Mouse (Mus musculus): ENCODE results near the gene Clybl.
A peak's percentile ranks its signal among the peaks of the same experiment; 100 is the strongest.

The Clybl gene

DNA sequence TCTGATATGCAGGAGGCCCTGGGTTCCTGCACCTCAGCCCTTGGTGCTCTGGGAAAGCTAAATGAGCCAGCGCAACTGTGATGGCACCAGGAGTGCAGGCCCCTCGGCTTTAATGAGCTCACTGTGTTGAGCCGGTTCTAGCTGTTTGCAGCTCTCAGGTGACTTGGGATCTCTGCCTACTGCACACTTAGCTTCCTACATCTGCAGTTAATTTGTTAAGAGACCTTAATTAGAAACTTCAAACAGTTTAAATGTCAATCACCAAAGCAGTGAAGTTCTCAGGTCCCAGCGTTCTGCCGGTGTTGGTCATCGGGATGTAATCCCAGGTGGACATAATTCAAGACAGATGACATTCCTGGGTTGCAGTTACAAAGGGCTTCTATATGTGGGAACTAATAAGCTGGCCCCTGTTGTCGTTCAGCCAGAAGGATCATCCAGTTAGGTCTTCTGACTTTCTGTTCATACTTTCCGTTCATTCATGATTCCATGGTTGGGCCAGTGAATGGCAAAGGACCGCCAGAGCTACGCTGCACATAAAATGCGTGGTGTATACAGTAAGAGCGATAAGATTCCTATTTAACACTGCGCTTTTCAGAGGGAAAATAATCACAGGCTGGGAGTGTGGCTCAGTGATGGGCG is 18.9 kb downstream of the Clybl start:
- DNase-seq (ENCODE audit: low spot score), result no peak

DNA sequence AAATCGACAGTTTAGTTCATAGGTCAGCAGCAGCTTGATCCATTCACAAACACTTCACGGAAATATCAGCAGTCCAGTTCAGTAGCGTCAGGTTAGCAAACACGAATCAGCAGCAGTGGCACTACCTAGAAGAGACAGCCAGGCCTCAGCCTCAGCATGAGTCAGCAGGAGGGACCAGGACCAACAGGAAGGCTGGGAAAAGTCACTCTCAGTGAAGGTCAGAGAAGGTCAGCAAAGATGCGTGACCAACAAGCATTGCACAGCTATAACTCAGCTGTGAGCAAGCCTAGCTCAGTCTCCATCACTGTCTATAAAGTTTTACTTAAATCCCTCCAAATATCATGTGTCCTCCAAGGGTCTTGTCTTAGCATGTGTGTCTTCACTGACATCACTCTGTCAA is 27.7 kb downstream of the Clybl start:
- DNase-seq (ENCODE audit: low spot score), result no peak

DNA sequence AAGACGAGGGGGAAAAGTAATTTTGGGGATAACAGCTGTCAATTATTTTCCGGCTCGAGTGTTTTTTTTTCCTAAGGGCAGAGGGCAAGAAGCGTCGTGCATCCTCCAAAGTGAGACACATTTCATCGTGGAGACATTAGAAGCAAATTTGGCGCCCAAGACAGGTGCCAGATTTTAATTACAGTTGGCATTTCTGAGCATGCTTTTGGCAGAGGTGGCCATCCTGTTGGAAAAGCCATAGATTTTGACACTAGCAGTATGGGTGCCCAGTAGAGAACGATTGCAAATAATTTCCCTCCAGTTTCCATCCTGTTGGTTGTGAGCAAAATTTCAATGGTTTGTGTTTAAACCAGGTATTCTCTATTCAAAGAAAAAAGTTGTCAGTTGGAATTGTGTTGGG is 32.1 kb downstream of the Clybl start:
- DNase-seq (ENCODE audit: low spot score), result no peak

DNA sequence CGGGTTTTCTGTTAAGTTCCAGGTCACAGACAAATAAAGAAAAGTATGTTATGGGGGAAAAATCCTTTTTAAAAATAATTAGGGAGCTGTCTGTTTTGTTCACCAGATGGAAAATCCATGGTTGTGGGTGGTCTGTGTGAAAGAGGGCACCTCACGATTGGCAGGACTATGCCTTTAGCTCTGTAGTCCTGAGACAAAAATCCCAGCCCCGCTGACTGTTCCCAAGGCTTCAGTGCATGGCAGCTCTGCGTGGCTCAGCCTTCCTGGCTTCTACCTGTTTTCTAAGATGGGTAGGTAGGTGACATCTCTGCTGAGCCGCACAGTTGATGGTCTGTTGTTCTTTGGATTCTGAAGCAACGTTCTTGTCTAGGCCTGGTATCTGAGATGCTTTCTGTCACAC is 32.6 kb downstream of the Clybl start:
- DNase-seq (ENCODE audit: low spot score), result no peak

DNA sequence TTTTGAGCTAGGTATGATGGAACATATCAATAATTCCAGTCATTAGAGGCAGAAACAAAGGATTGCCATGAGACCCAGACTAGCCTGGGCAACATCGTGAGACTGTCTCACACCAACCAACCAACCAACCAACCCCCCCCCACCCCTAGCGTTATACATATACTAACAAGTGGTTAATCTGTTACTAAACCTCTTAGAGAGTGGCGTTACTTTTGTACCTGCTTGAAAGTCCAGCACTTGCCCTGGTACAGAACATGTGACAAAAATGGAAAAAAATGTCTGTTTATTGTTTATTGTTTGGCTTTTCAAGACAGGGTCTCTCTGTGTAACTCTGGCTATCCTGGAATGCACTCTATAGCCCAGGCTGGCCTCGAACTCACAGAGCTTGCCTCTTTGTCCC is 35.7 kb downstream of the Clybl start:
- no peak for DNase-seq (ENCODE audit: low spot score)

DNA sequence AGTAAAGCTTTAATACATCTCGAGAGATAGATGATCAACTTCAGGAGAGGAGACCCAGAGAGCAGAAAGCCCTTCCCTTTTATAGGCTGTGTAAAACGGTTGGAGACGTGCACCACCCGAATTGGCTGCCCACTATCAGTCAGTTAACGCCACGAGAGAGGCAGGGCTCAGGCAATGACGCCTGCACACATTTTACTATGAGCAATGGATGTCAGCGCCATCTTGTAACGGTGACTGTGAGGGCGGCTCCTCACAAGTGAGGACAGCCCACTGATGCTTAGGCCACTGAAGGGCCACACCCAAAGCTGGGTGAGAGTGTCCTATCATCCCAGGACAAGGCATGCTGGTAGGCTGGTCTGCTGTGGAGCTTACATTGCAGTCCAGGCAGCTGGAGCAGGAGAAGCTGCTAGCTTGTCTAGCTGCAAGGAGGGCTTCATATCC is 41.5 kb downstream of the Clybl start:
- no peak for DNase-seq (ENCODE audit: low spot score)

DNA sequence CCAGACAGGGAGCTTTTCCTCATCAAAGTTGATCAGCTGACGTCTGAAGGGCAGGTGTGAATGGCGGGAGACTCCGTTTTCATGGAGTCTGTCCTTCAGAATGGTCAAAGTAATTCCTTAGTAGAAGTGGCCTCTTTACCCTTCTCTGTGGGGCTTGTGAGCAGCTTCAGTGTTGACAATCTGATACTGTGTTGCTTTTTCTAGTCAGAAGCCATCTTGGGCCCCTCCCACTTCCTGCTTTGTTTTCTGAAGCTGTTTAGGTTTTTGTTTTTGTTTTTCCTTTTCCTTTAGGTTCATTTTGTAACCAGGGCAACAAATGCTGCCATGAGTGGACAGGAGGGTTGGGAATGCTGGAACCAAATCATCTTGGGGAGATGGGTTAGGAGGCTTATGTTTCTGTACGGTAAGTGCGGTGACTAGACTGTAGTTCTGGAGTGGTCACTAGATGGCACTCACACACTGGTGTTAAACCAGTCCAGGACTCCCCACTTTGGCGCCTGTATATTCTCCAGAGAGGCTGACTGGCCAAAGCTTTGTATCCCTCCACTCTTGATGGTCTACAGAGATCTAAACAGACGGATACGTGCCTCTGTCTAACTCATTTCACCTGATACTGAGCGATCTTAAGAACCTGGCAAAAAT is 42.1 kb downstream of the Clybl start:
- DNase-seq (ENCODE audit: low spot score), result peak; percentile 70

DNA sequence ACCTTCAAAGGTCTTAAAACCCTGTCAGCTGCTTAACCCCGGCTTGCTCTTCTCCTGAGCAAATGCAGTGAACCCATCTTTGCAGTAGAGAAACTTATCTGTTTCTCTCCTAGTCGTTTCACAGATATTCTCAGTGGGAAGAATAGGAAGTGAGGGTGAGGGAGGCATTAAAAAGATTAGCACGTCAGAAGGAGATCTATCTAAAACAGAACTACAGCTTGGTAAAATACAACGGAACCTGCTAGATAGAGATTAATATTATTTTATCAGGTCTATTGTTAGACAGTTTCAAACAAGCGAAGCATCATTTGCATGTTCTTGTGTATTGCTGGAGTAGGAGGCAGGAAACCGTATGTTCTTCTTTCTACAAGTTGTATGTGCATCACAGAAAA is 42.6 kb downstream of the Clybl start:
- no peak for DNase-seq (ENCODE audit: low spot score)

DNA sequence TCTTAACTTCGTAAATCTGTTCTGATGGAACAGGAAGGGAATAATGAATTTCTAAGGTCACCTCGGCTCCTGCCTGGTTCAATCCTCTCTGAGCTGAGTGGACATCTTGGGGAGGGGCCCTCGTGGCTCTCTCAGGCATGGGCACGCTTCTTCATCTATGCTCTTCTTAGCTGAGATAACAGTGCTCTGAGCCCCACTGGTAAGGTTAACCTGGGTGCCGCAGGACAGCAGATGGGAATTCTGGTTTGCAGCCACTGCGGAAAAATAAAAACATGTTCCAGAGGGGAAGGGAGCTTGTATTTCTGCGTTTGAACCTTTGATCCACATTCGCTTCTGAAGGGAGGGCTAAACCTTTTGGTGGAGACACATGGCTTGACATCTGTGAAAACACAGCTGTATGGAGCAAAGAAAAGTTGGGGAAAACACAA is 43.0 kb downstream of the Clybl start:
- no peak for DNase-seq (ENCODE audit: low spot score)

DNA sequence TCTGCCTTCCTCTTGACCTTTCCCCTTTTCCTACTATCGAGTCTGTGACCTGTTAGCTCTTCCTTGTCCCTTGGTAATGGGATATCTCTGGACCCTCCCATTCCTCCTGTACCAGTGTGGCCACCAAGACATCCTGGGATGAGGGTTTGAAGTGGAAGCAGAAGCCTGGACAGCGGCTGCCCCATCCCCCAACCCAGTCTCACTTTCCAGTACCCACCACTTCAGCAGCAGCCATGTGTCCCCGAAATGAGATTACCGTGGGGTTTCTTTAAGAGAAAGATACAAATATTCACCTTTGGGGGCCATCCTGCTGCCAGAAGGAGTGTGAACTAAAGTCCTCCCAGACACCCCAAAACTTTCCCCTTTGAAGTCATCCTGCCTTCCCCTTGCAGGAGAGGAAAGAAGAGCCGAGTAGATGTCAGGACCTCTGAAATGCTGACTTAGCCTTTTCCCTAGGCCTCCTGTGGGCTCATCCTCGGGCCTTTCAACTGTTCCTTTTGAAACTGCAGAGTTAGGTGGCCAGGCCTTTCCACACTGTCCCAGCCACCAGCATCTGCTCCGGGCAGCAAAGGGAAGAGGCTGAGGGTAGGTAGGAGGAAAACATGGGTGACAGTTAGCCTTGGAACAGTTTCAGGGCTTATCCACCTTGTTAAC is 44.1 kb downstream of the Clybl start:
- DNase-seq (ENCODE audit: low spot score), result no peak

DNA sequence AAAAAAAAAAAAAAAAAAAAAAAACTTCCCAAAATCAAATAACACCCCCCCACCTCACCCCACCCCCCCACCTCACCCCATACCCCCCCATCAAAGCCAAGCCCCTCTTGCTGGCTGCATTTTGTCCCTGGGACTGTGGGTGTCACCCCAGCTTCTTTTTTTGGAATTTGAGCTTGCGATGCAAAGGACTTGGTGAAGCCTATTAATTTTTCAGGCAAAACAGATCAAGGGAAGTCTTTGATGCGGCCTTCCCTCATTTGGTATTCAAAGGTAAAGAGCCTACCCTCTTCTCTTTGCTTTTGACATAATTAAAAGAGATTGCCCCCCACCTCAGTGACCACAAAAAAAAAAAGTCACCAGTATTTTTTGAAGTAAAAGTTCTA is 44.6 kb downstream of the Clybl start:
- DNase-seq (ENCODE audit: low spot score), result no peak

DNA sequence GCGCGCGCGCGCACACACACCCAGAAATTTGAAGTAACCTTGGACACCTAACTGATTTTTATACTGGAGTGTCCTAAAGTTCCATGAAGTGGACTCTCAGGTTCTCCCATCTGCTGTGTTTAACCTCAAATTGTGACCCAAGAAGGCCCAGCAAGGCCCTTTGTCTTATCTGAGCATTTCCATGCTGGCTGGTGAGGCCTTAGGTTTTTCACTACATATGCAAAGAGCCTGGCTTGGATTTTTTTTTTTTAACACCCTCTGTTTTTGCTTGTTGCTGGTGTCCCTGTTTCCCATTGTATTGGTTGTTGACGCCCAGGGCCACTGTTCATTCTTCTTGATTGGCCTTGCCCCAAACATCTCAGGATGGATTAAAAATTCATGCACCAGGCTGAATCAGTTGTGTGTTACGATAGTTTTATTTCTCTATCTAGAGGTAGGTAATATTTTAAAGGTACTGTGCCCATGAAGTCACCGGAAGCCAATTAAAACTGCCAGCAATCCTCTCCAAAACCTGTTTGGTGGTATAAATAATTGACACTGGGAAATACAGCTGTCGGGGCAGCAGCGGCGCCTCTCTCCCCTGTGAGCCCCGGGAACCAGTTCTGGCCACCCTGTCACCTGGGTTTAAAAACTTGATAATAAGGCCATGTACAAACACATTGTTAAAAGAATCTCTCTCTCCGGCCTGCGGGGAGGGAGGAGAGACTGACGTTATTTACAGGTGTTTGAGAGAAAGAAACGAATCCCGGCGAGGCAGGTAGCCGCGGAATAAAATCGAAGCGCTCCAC is 45.4 kb downstream of the Clybl start:
- no peak for DNase-seq (ENCODE audit: low spot score)

DNA sequence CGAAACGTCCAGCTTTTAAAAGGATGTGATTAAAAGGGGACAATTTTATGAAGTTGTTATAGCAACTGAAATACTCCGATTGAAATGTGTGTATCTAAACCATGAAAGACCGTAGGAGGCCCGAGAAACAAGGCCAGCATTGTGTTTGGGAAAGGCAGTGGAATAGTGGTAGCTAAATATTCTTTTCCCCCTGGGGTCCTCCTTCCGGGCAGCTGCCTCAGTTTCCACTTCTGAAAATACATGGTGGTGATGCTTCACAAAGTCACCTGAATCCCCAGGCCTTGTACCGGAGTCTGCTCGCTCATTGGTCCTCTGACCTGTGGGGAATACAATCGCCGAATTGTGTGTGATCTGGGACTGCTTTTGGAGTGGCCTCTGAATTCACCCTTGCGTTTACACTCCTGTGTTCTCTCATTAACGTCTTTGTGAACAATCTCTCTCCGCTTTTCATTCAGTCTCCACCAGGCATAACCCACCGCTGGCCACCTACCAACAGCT is 46.0 kb downstream of the Clybl start:
- no peak for DNase-seq (ENCODE audit: low spot score)

DNA sequence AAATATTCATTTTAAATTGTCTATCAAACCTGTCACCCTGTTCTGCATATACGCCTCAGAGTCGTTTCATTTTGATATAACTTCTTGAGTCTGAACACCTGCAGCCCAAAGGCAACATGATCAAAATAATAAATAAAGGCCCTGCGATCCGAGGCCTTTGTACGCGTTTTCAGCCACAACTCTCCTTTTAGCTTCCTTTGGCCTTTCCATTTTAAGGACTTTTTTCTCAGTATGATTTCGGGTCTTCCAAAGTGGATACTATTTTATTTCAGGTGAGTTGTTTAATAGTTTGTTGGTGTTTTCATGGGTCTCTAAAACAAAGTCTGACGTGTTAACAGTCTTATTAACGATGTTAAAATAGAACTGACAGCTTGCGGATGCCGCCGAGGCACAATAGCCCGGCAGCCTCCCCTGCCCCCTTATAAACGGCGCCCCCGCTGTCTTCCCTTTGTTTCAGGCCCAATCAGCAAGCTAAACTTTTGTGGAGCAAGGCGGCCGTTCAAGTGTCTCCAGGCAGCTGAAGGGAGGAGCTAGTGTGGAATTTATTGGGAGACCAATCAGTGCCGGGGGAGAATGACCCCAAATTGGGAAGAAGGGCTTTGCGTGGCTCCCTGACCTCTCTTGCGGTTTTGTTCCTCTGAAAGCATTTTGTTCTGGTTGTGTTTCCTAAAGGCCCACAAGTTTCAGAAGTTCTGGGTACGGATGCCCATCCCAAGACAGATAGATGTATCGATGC is 47.5 kb downstream of the Clybl start:
- no peak for DNase-seq (ENCODE audit: low spot score)

DNA sequence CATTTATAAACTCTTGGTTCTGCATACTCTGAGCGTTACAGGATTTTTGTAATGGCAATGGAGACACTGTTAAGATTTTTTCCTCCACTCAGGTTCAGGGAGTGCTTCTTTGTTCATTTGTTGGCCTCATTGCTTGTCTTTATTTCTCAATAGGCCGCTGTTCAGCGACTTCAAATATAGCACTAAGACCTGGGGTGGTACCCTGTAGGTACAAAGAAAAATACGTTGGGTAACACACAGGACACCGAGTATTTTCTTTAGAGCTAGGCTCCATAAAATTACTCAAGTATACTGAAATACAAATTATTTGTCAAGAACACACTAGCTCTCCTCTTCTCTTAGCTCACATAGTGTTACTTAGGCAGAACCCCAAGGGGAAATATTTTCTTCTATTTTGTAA is 48.5 kb downstream of the Clybl start:
- DNase-seq (ENCODE audit: low spot score), result no peak

DNA sequence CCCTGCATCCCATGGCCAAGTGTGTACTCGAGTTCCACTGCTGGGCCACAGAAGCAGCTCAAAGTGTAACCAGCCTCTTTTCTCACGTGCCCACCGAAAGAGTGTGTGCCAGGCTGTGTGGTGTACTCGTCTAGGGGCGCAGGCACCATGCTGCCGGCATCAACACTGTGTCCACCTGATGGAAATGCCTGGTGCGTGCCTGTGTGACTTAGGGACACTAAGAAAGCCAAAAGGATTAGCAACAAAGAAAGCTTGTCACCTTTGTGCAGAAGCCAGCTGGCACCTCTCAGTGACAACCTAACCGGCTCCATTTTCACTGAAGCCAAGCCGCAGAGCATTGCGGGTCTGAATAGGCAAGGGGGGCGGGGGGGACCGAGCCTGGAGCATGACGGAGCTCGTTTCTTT is 49.1 kb downstream of the Clybl start:
- DNase-seq (ENCODE audit: low spot score), result no peak

DNA sequence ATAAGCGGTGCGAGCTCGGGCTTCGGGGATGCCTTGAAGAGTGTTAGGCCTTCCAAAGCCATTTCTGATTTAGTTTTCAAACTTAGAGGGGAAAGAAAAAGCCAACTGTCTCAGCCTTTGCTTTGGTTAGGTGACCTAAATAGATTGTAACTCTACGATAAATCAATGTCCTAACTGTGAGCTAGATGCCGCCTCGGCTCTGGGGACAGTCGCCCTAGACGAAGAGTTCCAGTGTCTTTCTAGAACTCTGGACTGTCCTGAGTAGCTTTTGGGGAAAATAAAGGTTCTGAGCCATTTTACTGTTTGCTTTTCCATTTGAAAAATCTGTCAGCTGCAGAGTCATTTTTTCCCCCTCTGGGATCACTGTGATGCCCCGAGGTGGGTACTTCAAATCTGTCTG is 49.6 kb downstream of the Clybl start:
- DNase-seq (ENCODE audit: low spot score), result no peak

DNA sequence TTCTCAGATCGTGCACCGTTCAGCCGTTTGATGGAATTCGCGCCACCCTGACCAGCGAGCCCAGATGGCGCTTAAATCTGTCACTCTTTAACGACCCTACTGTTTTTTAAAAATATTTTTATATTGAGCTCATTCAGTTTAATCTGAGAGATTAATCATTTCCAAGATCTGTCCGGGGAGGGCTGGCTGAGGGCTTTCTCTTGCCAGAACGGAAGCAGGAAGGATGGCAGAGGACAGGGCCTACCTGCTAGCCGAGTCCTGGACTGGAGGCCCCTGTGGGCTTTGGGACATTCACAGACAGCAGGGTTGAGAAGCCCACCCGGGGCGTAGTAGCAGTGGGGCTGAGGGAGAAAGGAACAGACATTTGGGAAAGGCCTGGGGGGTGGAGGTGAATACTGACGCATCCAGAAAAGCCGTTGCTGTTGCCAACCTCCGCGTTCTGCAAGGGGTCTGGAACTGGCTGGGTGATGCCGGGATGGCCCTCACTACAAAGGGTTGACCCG is 51.8 kb downstream of the Clybl start:
- DNase-seq (ENCODE audit: low spot score), result no peak

DNA sequence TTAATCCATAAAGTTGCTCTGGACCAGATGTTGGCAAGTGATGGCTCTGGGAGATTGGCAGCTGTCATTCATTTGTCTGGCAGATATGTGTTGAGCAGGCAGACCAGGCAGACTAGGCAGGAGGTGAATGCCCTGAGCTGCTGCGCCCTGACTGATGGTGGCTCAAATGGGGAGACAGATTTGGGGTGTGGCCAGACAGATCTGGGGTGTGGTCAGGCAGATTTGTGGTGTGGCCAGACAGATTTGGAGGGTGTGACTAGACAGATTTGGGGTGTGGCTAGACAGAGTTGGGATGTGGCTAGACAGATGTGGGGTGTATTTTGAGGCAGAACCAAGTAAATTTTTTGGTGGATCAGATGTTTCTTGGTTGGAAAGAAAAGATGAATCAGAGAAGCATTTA is 62.4 kb downstream of the Clybl start:
- DNase-seq (ENCODE audit: low spot score), result no peak

DNA sequence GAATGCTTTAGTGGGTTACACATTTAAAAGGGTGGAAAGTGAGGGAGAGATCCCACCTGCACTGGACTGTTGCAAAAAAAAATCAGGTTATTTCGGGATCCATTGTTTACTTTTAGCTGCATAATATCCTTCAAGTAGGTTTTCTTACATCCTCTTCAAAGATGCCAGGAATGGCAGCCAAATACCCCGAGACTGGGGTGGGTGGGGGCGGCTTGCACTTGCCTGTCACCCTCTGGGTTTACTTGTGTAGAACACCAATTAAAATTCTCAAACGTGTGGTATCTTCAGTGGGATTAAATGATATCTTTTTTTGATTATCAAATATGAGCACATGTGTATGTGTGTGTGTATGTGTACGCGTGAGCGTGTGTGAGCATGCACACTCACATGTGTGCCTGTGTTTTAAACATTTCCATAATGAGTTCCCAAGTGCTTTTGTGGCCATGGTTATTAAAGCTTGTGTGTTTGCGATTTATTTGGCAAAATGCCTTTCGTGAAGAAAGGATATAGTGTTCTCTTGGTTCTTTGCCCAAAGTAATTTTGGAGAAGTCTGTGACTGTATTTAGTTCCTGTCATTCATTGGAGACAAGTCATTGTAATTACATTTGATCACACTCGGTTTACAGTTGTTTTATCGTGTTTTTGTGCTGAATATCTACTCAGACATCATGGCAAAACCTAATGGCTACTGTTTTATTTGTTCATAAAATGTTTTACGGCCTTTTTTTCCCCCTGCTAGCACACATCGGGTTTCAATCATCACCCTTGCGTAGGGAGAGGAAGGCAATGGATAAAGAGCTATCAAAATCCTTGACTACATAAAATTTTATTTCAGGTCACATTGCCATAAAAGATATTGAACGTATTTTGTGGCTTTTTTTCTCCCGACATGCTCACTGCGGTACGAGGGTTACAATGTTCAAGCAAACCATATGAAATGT is 65.7 kb downstream of the Clybl start:
- no peak for DNase-seq (ENCODE audit: low spot score)

DNA sequence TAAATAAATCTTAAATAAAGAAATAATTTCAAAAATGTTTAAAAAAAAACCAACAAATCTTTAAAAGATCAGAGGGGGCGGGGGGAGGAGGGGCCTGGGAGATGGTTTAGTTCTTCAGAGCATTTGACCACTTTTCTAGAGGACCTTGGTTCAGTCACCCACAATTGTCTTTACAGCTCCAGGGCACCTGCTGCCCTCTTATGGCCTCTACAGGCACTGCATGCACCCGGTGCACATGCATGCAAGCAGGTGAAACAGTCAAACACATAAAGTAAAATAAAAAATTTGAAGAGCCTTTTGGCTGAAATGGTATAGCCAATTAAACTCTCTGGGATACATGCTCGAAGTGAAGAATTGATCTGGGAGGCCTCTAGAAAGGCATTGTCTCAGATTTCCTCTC is 67.6 kb downstream of the Clybl start:
- no peak for DNase-seq (ENCODE audit: low spot score)
